Mouse (Mus musculus) hindbrain, postnatal 0 days (tissue): ENCODE data around the gene Rpl3. TPM values are rescaled to one million over a fixed set of nuclear protein-coding genes. Genes with fewer than 3 reads are reported as not detected.
A peak's percentile ranks its signal among the peaks of the same experiment; 100 is the strongest.
"Not testable (repeated sequence)": the region's sequence is repeated elsewhere in the genome, so short reads cannot be mapped to it uniquely, and the experiment has no call there.

Source experiments
- ATAC-seq: fragments of 200-750 bp; cut with Nextera tagmentation; 2 replicates; pipeline ENCODE4 v1.8.0; 2017; ENCODE audit warnings: mild to moderate bottlenecking, moderate TSS enrichment, moderate library complexity
- DNase-seq: peaks from one replicate; pipeline ENCODE4 v3.0.0-alpha.2; 2015; ENCODE audit warnings: low spot score
- H3K27ac ChIP-seq: fragments of 300-500 bp; sonication (generic); 2 replicates; pipeline ENCODE4 v1.5.1; 2014; ENCODE audit warnings: mild to moderate bottlenecking
- H3K27me3 ChIP-seq: fragments of 300-500 bp; sonication (generic); 2 replicates; pipeline ENCODE4 v1.6.1; 2014; ENCODE audit warnings: low read length, mixed read lengths; ENCODE audit not compliant: insufficient read depth
- H3K36me3 ChIP-seq: fragments of 300-500 bp; sonication (generic); 2 replicates; pipeline ENCODE4 v1.6.1; 2014; ENCODE audit warnings: low read length, mixed read lengths; ENCODE audit not compliant: insufficient read depth
- H3K4me1 ChIP-seq: fragments of 300-500 bp; sonication (generic); 2 replicates; pipeline ENCODE4 v1.6.1; 2014; ENCODE audit warnings: antibody characterized with exemption, low read length, mixed read lengths; ENCODE audit not compliant: insufficient read depth
- H3K4me2 ChIP-seq: fragments of 300-500 bp; sonication (generic); 2 replicates; pipeline ENCODE4 v1.6.1; 2014; ENCODE audit warnings: low read depth, mild to moderate bottlenecking, low read length, moderate library complexity, mixed read lengths
- H3K4me3 ChIP-seq: fragments of 300-500 bp; sonication (generic); 2 replicates; pipeline ENCODE4 v1.5.1; 2014; ENCODE audit warnings: low read length
- H3K9ac ChIP-seq: fragments of 300-500 bp; sonication (generic); replicated peaks from 2 replicates; pipeline ENCODE4 v1.6.1; 2014; ENCODE audit warnings: mild to moderate bottlenecking, low read length, moderate library complexity, mixed read lengths
- H3K9me3 ChIP-seq: fragments of 300-500 bp; sonication (generic); 2 replicates; pipeline ENCODE4 v1.6.1; 2016; ENCODE audit warnings: low read length, mixed read lengths
- CTCF ChIP-seq: IDR thresholded peaks from 2 replicates; pipeline ENCODE4 v1.5.1; 2016; ENCODE audit warnings: antibody characterized with exemption, control low read depth, low read depth
- WGBS: fragments of 180-500 bp; shearing (Covaris S2); extraction: QIAGEN DNeasy Blood & Tissue Kit; methylation state at CpG from one replicate; pipeline ENCODE4 v1.1.7; 2014; 5-methylcytosine and 5-hydroxymethylcytosine counted together
- polyA plus RNA-seq: library from polyadenylated mRNA; unstranded; fragments of >200 nt; fragmentation: Nextera tagmentation; extraction: Ambion mirVana; gene quantifications from 2 replicates; pipeline ENCODE4 v1.2.1, GENCODE M21; 2015
- total RNA-seq: library from RNA; depleted of rRNA; stranded (reverse); fragments of >200 nt; gene quantifications from 2 replicates; pipeline ENCODE4 v1.2.3, GENCODE M21; 2014

Gene Rpl3
- total and polyA plus RNA-seq, 2 experiments from 2014 or later: 527 to 599 TPM

DNA sequence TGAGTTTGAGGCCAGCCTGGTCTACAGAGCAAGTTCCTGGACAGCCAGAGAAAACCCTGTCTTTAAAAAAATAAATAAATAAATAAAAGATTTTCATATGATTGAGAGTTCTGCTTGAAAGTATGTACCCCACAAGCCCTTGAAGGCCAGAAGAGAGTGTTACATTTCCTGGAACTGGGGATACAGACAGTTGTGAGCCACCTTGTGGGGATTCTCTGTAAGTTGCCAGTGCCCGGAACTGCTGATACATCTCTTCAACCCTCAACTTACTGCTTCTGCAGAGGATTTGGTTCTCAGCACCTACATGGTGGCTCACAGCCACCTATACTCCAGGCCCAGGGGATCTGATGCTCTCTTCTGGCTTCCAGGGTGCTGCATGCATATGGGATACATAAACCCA, 35.5 kb upstream of the Rpl3 start:
- H3K36me3 ChIP-seq: no peaks in the 10 kb centered on the region
- 46% methylated on average over 1 of the region's 1 CpGs for WGBS
- no peak overlapping the region for H3K4me2 ChIP-seq
- TF ChIP-seq CTCF: peak; percentile 48
- DNase-seq (peak; percentile 44), ATAC-seq (no peak)
- H3K4me1 ChIP-seq: no peaks in the 10 kb centered on the region
- H3K9ac ChIP-seq: no peak overlapping the region
- no peak overlapping the region for H3K27ac ChIP-seq
- no peaks in the 10 kb centered on the region for H3K27me3 ChIP-seq
- no peak overlapping the region for H3K4me3 ChIP-seq
- no peaks in the 10 kb centered on the region for H3K9me3 ChIP-seq

DNA sequence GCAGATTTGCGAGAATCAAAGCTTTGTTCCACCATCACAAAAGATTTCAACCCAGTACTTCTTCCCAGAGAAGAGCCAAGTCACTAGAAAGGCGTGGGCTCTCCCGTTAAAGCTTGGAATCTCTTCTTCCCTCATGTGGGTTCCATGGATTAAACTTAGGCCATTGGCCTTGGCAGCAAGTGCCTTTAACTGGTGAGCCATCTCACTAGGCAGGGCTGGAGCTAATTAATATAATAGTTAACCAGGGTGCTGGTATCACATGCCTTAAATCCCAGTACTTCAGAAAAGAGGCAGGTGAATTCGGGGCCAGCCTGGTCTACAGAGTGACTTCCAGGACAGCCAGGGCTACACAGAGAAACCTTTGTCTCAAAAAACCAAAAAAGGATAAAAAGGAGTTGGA, 33.0 kb upstream of the Rpl3 start:
- H3K36me3 ChIP-seq: no peaks in the 10 kb centered on the region
- no peak overlapping the region for H3K27ac ChIP-seq
- ATAC-seq: no peak
- no peak for DNase-seq
- no peak overlapping the region for H3K4me3 ChIP-seq
- H3K4me2 ChIP-seq: no peak overlapping the region
- H3K9me3 ChIP-seq: no peaks in the 10 kb centered on the region
- no peaks in the 10 kb centered on the region for H3K27me3 ChIP-seq
- H3K9ac ChIP-seq: no peak overlapping the region
- H3K4me1 ChIP-seq: no peaks in the 10 kb centered on the region
- no peak for TF ChIP-seq CTCF
- 80% methylated on average over 4 of the region's 4 CpGs for WGBS

DNA sequence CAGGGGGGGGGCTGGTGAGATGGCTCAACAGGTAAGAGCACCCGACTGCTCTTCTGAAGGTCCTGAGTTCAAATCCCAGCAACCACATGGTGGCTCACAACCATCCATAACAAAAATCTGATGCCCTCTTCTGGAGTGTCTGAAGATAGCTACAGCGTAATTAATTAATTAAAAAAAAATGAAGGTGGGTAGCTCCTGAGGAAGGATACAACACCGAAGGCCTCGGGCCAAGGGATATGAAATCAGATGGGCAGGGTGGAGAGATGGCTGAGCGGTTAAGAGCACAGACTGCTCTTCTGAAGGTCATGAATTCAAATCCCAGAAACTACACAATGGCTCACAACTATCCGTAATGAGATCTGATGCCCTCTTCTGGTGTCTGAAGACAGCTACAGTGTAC, 30.8 kb upstream of the Rpl3 start:
- not testable (repeated sequence) for H3K4me2 ChIP-seq, ATAC-seq, H3K4me3 ChIP-seq, H3K27ac ChIP-seq, H3K4me1 ChIP-seq, H3K27me3 ChIP-seq, H3K36me3 ChIP-seq, H3K9ac ChIP-seq, H3K9me3 ChIP-seq, DNase-seq
- 89% methylated on average over 6 of the region's 6 CpGs for WGBS

DNA sequence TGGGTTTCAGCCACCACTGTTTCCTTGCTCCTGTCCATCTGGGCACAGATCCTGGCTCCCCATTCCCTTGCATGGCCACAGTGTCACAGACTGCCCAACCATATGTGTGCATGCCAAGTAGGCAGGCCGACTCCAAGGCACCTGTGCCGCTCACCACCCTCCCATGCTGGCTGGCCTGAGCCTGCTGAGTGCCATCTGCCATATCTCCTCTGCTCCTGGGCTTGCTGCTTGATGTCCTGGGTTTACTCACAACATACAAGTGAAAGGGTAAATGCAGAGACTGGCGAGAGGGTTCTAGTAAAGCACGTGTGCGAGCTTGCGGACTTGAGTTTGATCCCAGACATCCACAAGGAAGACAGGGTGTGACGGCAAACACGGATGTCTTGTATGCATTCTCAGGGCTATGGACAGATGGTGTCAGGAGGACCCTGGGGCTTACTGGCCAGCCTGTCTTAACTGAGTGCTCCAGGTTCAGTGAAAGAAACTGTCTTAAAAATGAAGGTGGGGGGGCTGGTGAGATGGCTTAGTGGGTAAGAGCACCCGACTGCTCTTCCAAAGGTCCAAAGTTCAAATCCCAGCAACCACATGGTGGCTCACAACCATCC, 30.2 kb upstream of the Rpl3 start:
- no peaks in the 10 kb centered on the region for H3K4me1 ChIP-seq
- no peak overlapping the region for H3K9ac ChIP-seq
- no peaks in the 10 kb centered on the region for H3K27me3 ChIP-seq
- DNase-seq: peak; percentile 77
- H3K27ac ChIP-seq: peak overlapping the region; percentile 51; the same call in 1 of the 2 replicates
- WGBS: 67% methylated on average over 9 of the region's 9 CpGs
- H3K36me3 ChIP-seq: no peaks in the 10 kb centered on the region
- H3K4me3 ChIP-seq: no peak overlapping the region
- peak; percentile 90 for ATAC-seq
- H3K4me2 ChIP-seq: no peak overlapping the region
- H3K9me3 ChIP-seq: no peaks in the 10 kb centered on the region
- no peak for TF ChIP-seq CTCF

DNA sequence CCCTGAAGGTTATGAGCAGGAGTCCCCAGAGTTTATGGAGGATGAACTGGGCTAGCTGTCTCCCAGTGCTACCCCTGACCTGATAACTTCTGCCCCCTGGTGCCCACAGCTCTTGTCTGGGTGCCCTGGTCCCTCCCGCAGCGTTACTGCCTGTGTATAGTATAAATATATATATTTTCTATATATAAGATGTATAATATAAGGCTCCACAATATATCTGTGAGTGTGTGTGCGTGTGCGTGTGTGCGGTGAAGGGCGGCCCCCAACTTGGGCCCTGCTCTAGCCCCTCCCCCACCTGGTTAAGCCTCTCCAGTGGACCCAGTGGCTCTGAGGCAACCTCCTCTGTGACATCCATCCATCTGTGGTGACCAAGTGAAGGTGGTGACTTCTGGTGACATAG, 27.4 kb upstream of the Rpl3 start:
- ATAC-seq (no peak), DNase-seq (no peak)
- H3K27me3 ChIP-seq: no peaks in the 10 kb centered on the region
- 94% methylated on average over 6 of the region's 6 CpGs for WGBS
- TF ChIP-seq CTCF: no peak
- H3K9me3 ChIP-seq: no peaks in the 10 kb centered on the region
- no peak overlapping the region for H3K9ac ChIP-seq
- peaks cover 1% of the 10 kb centered on the region; the same call in 1 of the 2 replicates for H3K36me3 ChIP-seq
- H3K4me3 ChIP-seq: no peak overlapping the region
- no peak overlapping the region for H3K27ac ChIP-seq
- H3K4me1 ChIP-seq: no peaks in the 10 kb centered on the region
- no peak overlapping the region for H3K4me2 ChIP-seq

DNA sequence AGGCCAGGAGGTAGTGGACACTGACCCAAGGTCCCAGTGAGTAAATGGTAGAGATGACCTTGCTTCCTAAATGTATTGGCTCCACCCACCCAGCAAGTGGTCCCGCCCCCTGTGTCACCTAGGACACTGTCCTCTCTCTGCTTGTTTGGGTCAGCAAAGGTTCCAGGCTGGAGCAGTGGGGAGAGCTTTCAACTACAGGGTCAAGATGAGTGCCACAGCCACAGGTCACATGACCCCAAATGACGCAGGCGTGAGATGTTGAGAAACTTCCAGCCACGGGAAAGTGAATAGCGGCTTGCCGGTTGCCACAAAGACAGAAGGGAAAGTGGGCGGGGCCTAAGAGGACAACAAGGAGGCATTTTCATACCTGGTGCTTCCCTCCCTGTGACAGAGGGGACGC, 25.5 kb upstream of the Rpl3 start:
- Histone ChIP-seq H3K9me3 (no peaks in the 10 kb centered on the region), H3K4me2 (no peak overlapping the region), H3K27me3 (no peaks in the 10 kb centered on the region), H3K4me3 (no peak overlapping the region), H3K4me1 (no peaks in the 10 kb centered on the region), H3K36me3 (peaks cover 6% of the 10 kb centered on the region; the same call in 1 of the 2 replicates), H3K9ac (no peak overlapping the region), H3K27ac (no peak overlapping the region)
- ATAC-seq (no peak), DNase-seq (no peak)
- no peak for TF ChIP-seq CTCF
- 55% methylated on average over 8 of the region's 8 CpGs for WGBS

DNA sequence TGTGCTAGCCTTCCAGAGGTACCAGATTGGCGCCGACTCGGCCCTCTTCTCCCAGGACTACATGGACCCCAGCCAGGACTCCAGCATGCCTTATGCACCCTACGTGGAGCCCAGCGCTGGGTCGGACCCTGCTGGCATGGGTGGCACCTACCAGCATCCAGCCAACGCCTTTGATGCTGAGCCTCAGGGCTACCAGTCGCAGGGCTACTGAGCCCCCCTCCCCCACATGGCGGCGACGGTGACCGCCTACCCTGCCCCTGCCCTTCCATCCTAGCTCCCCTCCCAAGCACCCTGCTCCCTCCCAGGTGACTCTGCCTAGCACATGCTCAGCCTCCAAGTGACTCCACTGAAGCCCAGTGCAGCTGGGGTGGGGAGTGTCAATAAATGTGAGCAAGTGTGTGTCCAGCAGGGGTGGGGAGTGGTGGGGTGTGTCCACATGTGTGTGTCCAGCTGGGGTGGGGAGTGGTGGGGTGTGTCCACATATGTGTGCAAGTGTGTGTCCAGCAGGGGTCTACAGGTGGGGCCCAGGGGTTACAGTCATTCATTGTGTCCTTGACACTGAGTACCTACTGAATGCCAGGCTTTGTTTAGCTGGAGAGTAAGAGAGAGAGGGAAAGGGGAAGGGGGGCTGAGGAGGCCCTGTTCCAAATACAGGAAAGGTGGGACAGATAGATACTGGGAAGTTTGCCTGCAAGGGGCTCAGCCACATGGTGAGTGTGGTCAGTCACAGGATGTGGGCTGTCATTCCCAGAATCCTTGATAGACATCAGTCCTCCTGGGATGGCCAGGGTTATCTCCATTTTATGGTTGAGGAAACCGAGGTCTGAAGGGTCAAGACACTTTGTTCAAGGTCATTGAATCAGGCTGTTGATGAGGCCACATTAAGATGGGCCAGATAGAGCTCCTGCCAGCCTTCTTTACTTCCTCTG, 24.5 kb upstream of the Rpl3 start:
- no peak for ATAC-seq

More for the DNA sequence above, 24.5 kb upstream of the Rpl3 start:
- H3K4me3 ChIP-seq: no peak overlapping the region
- no peak overlapping the region for H3K9ac ChIP-seq
- 80% methylated on average over 13 of the region's 13 CpGs for WGBS
- H3K27me3 ChIP-seq: no peaks in the 10 kb centered on the region
- no peaks in the 10 kb centered on the region for H3K9me3 ChIP-seq
- H3K36me3 ChIP-seq: peaks cover 16% of the 10 kb centered on the region; the same call in 1 of the 2 replicates
- TF ChIP-seq CTCF: no peak
- no peak overlapping the region for H3K4me2 ChIP-seq
- no peak for DNase-seq
- no peak overlapping the region for H3K27ac ChIP-seq
- no peaks in the 10 kb centered on the region for H3K4me1 ChIP-seq
